In genomic region chr8:95832603-95833434, GRCm38 (mm10) we compare ENCODE assay signal across 8 mouse cellular contexts. TPM values are rescaled to one million over a fixed set of nuclear protein-coding genes. Genes with fewer than 3 reads are reported as not detected.
A peak's percentile ranks its signal among the peaks of the same experiment; 100 is the strongest.
DNase-seq lines count a peak whose midpoint lies in the region; ATAC-seq and TF ChIP-seq lines count a peak whose summit lies in the region.

No protein-coding gene starts in this region.

- H3K27ac ChIP-seq in hindbrain, embryonic 12.5 days = no peak overlapping the region
- H3K27ac ChIP-seq in lung, postnatal 0 days (ENCODE audit: low read length) = peak overlapping the region; percentile 32; the same call in 1 of the 2 replicates

- no peaks in the 10 kb centered on the region for H3K9me3 ChIP-seq in hindbrain, embryonic 12.5 days (replicated peaks)
- H3K9me3 ChIP-seq in lung, postnatal 0 days (ENCODE audit: low read length) = no peaks in the 10 kb centered on the region

- peak; percentile 72 for DNase-seq in Muller cell, postnatal 12 days (ENCODE audit: inconsistent ontology term)
- DNase-seq in cerebellum, postnatal 10 days = peak; percentile 89 to 92
- peak; percentile 57 to 80 for DNase-seq in frontal cortex, postnatal 10 days (ENCODE audit: low spot score in 2 of 2)
- DNase-seq in layer of hippocampus, postnatal 10 days (ENCODE audit: low spot score in 2 of 2) = peak; percentile 92 to 93
- peak; percentile 87 for DNase-seq in lung, postnatal 0 days (ENCODE audit: low spot score)
- DNase-seq in ovary, postnatal 36 days (ENCODE audit: low spot score) = peak; percentile 76
- peak; percentile 82 for DNase-seq in thymus, postnatal 14 days

- H3K36me3 ChIP-seq in hindbrain, embryonic 12.5 days = peaks cover 15% of the 10 kb centered on the region
- H3K36me3 ChIP-seq in lung, postnatal 0 days (ENCODE audit: insufficient read depth, low read length) = no peaks in the 10 kb centered on the region

- 0 out of 2 replicates have a peak, but pooled peaks have one; percentile 6 for TF ChIP-seq EP300 in lung, postnatal 0 days (IDR thresholded peaks at IDR 0.05)

- peak overlapping the region; percentile 38; the same call in 1 of the 2 replicates for H3K9ac ChIP-seq in hindbrain, embryonic 12.5 days
- no peak overlapping the region for H3K9ac ChIP-seq in lung, postnatal 0 days (replicated peaks; ENCODE audit: low read depth)

- peaks cover 10% of the 10 kb centered on the region for H3K4me1 ChIP-seq in hindbrain, embryonic 12.5 days
- no peaks in the 10 kb centered on the region for H3K4me1 ChIP-seq in lung, postnatal 0 days (ENCODE audit: insufficient read depth, low read depth, low read length)

- peak overlapping the region; percentile 27 for H3K4me3 ChIP-seq in hindbrain, embryonic 12.5 days
- H3K4me3 ChIP-seq in lung, postnatal 0 days (ENCODE audit: low read depth, low read length) = peak overlapping the region; percentile 17; the same call in 1 of the 2 replicates

- H3K27me3 ChIP-seq in hindbrain, embryonic 12.5 days = no peaks in the 10 kb centered on the region
- no peaks in the 10 kb centered on the region for H3K27me3 ChIP-seq in lung, postnatal 0 days (replicated peaks; ENCODE audit: insufficient read depth, low read length)

- peak overlapping the region; percentile 53 for H3K4me2 ChIP-seq in hindbrain, embryonic 12.5 days (replicated peaks)
- H3K4me2 ChIP-seq in lung, postnatal 0 days (replicated peaks; ENCODE audit: low read depth, low read length) = peak overlapping the region; percentile 46

- WGBS in hindbrain, embryonic 12.5 days = 15% methylated on average over 16 of the region's 16 CpGs
- 18% methylated on average over 16 of the region's 16 CpGs for WGBS in lung, postnatal 0 days

- peak; percentile 97 for TF ChIP-seq CTCF in lung, postnatal 0 days (IDR thresholded peaks at IDR 0.05)

- ATAC-seq in hindbrain, embryonic 12.5 days (ENCODE audit: low FRiP score) = peak; percentile 74
- ATAC-seq in lung, postnatal 0 days = peak; percentile 75

RNA-seq across cellular contexts. Expression of gene Sap18b, which starts 7.7 kb away (rescaled TPM):
- 337 and 366 TPM in 2 replicates for polyA plus RNA-seq in hindbrain, embryonic 12.5 days (2016; fragmentation: Nextera tagmentation; extraction: Ambion mirVana)
- 100 to 1,000 TPM; 165 to 170 TPM for total RNA-seq in layer of hippocampus, postnatal 10 days (2021)
- 283 and 296 TPM in 2 replicates for polyA plus RNA-seq in lung, postnatal 0 days (2015; fragmentation: Nextera tagmentation; extraction: Ambion mirVana)

RNA-seq across cellular contexts. Expression of gene Slc38a7, which starts 20.5 kb away (rescaled TPM):
- polyA plus RNA-seq in hindbrain, embryonic 12.5 days (2016; fragmentation: Nextera tagmentation; extraction: Ambion mirVana) = 20.0 and 20.2 TPM in 2 replicates
- total RNA-seq in layer of hippocampus, postnatal 10 days (2021) = 10 to 100 TPM; 30.8 to 34.1 TPM
- polyA plus RNA-seq in lung, postnatal 0 days (2015; fragmentation: Nextera tagmentation; extraction: Ambion mirVana) = 11.1 and 11.6 TPM in 2 replicates

RNA-seq across cellular contexts. Expression of gene Cnot1, which starts 25.6 kb away (rescaled TPM):
- 85.0 and 90.5 TPM in 2 replicates for polyA plus RNA-seq in hindbrain, embryonic 12.5 days (2016; fragmentation: Nextera tagmentation; extraction: Ambion mirVana)
- total RNA-seq in layer of hippocampus, postnatal 10 days (2021) = 100 to 1,000 TPM; 134 to 144 TPM
- polyA plus RNA-seq in lung, postnatal 0 days (2015; fragmentation: Nextera tagmentation; extraction: Ambion mirVana) = 21.5 and 23.2 TPM in 2 replicates

RNA-seq across cellular contexts. Expression of gene Got2, which starts 55.5 kb away (rescaled TPM):
- polyA plus RNA-seq in hindbrain, embryonic 12.5 days (2016; fragmentation: Nextera tagmentation; extraction: Ambion mirVana) = 162 and 164 TPM in 2 replicates
- total RNA-seq in layer of hippocampus, postnatal 10 days (2021) = 100 to 1,000 TPM; 196 to 216 TPM
- polyA plus RNA-seq in lung, postnatal 0 days (2015; fragmentation: Nextera tagmentation; extraction: Ambion mirVana) = 63.9 and 65.4 TPM in 2 replicates
